Mouse (Mus musculus) liver, embryonic 16.5 days (tissue): ENCODE results near the gene Gm12258. TPM values are rescaled to one million over a fixed set of nuclear protein-coding genes. Genes with fewer than 3 reads are reported as not detected.

ENCODE experiments used
- polyA plus RNA-seq: library from polyadenylated mRNA; unstranded; fragments of >200 nt; fragmentation: Nextera tagmentation; extraction: Ambion mirVana; gene quantifications from 2 replicates; pipeline ENCODE4 v1.2.1, GENCODE M21; 2015

The Gm12258 gene
- polyA plus RNA-seq, 1 experiment from 2014 or later = 2.3 TPM

Other genes starting within 250 kb of the Gm12258 start
- not detected in 2 replicates for gene 2210407C18Rik, start 231.1 kb upstream of the Gm12258 start, polyA plus RNA-seq
- gene Olfr323, start 216.7 kb upstream of the Gm12258 start, polyA plus RNA-seq = not detected in 2 replicates
- 12.7 and 15.7 TPM in 2 replicates for gene Trim58, start 206.7 kb upstream of the Gm12258 start, polyA plus RNA-seq
- gene Olfr322, start 188.4 kb upstream of the Gm12258 start, polyA plus RNA-seq = 0.08 TPM in 1 of 2 replicates, not detected in the other
- gene Olfr320, start 166.1 kb upstream of the Gm12258 start, polyA plus RNA-seq = not detected in 2 replicates
- gene Olfr319, start 148.0 kb upstream of the Gm12258 start, polyA plus RNA-seq = not detected in 2 replicates
- gene Olfr318, start 123.1 kb upstream of the Gm12258 start, polyA plus RNA-seq = not detected in 2 replicates
- not detected in 2 replicates for gene Olfr317, start 107.9 kb upstream of the Gm12258 start, polyA plus RNA-seq
- not detected in 2 replicates for gene Olfr316, start 94.4 kb upstream of the Gm12258 start, polyA plus RNA-seq
- gene Olfr315, start 74.0 kb upstream of the Gm12258 start, polyA plus RNA-seq = not detected in 2 replicates
- not detected in 2 replicates for gene Olfr314, start 64.2 kb upstream of the Gm12258 start, polyA plus RNA-seq
- gene Fam183b, start 45.2 kb upstream of the Gm12258 start, polyA plus RNA-seq = 0.17 TPM in 1 of 2 replicates, not detected in the other
- not detected in 2 replicates for gene Olfr313, start 32.2 kb upstream of the Gm12258 start, polyA plus RNA-seq
- gene Olfr312, start 17.9 kb upstream of the Gm12258 start, polyA plus RNA-seq = not detected in 2 replicates
- gene Olfr311, start 7.9 kb upstream of the Gm12258 start, polyA plus RNA-seq = not detected in 2 replicates
- 2.2 and 2.3 TPM in 2 replicates for gene 2810021J22Rik, start 20.1 kb downstream of the Gm12258 start, polyA plus RNA-seq
- 4.2 and 5.6 TPM in 2 replicates for gene Zfp39, start 57.1 kb downstream of the Gm12258 start, polyA plus RNA-seq
- 14.1 and 14.3 TPM in 2 replicates for gene Btnl10, start 70.8 kb downstream of the Gm12258 start, polyA plus RNA-seq
- gene Rnf187, start 91.8 kb downstream of the Gm12258 start, polyA plus RNA-seq = 74.5 and 81.7 TPM in 2 replicates
- 17.9 and 22.4 TPM in 2 replicates for gene Hist3h2ba, start 101.8 kb downstream of the Gm12258 start, polyA plus RNA-seq
- gene Hist3h2a, start 107.5 kb downstream of the Gm12258 start, polyA plus RNA-seq = 21.2 and 24.4 TPM in 2 replicates
- gene Trim17, start 107.5 kb downstream of the Gm12258 start, polyA plus RNA-seq = 0.15 and 0.19 TPM in 2 replicates
- 8.2 and 8.7 TPM in 2 replicates for gene Trim11, start 130.9 kb downstream of the Gm12258 start, polyA plus RNA-seq